Mouse (Mus musculus): ENCODE data around the gene Mrpl17. TPM values are rescaled to one million over a fixed set of nuclear protein-coding genes. Genes with fewer than 3 reads are reported as not detected.

Mrpl17 gene
- total and polyA plus RNA-seq, 3 experiments = 306 to 451 (median 399) TPM

- H3K4me3 ChIP-seq (replicated peaks in 1 of 3; ENCODE audit: low read depth in 2 of 3, low read length in 2 of 3, poor library complexity in 1 of 3) = no peak overlapping the region
- no peak overlapping the region for H3K4me2 ChIP-seq (ENCODE audit: insufficient read depth, low read depth, poor library complexity, severe bottlenecking)
- H3K79me2 ChIP-seq (replicated peaks; ENCODE audit: control insufficient read depth, extremely low read depth, insufficient read depth, poor library complexity, severe bottlenecking) = no peaks in the 10 kb centered on the region
- no peak overlapping the region for H3K27ac ChIP-seq (ENCODE audit: insufficient read depth, low read depth)
- dilution Hi-C loops (cut with MboI; ENCODE audit: extremely low pct_ligation_motif_present, extremely low pct_unique_long_range_greater_than_20kb, low sequenced_read_pairs) = no loop called here
- in situ Hi-C loops (cut with MboI; ENCODE audit: low pct_ligation_motif_present, low pct_unique_long_range_greater_than_20kb, low sequenced_read_pairs) = loop anchor here (10.0 kb wide), 1 partner anchor 158 kb away; the partner anchor contains the start of genes Arfip2, Gm45799 and Timm10b
- TF ChIP-seq POLR2A (IDR thresholded peaks at IDR 0.05; ENCODE audit: low read depth, low read length) = no peak
- TF ChIP-seq POLR2AphosphoS2 (IDR thresholded peaks at IDR 0.05; ENCODE audit: low read depth, low read length) = no peak
- no peak for TF ChIP-seq UBTF (IDR thresholded peaks at IDR 0.05; ENCODE audit: low read depth, low read length)
- TF ChIP-seq GABPA (IDR thresholded peaks at IDR 0.05; ENCODE audit: insufficient replicate concordance, low read depth, low read length) = no peak
- TF ChIP-seq ELF1 (IDR thresholded peaks at IDR 0.05; ENCODE audit: low read depth, low read length) = peak; percentile 58
- peak; percentile 94 for TF ChIP-seq TBP (conservative IDR thresholded peaks at IDR 0.05; ENCODE audit: low read depth, low read length)
- TF ChIP-seq RAD21 (IDR thresholded peaks at IDR 0.05; ENCODE audit: low read depth, low read length) = no peak
- no peak for TF ChIP-seq ETS1 (conservative IDR thresholded peaks at IDR 0.05; ENCODE audit: low read depth, low read length)
- no peak for TF ChIP-seq CHD2 (IDR thresholded peaks at IDR 0.05; ENCODE audit: low read length)
- no peak for TF ChIP-seq PAX5 (IDR thresholded peaks at IDR 0.05; ENCODE audit: low read length)
- TF ChIP-seq TCF12 (IDR thresholded peaks at IDR 0.05; ENCODE audit: low read depth, low read length) = no peak
- TF ChIP-seq HCFC1 (IDR thresholded peaks at IDR 0.05; ENCODE audit: low read depth, low read length) = no peak
- TF ChIP-seq USF2 (conservative IDR thresholded peaks at IDR 0.05; ENCODE audit: low read depth, low read length) = no peak
- DNase-seq (ENCODE audit: extremely low read depth) = no peak
- no peak overlapping the region for H3K9ac ChIP-seq (ENCODE audit: insufficient read depth, low read depth)
- peaks cover 1 to 10% of the 10 kb centered on the region in 2 experiments for H3K36me3 ChIP-seq (replicated peaks in 1 of 2; ENCODE audit: control insufficient read depth in 1 of 2, insufficient read depth in 1 of 2, low read length in 1 of 2)
- peaks cover 0 to 4% of the 10 kb centered on the region in 2 experiments; a peak in 1 of 4 replicates for H3K4me1 ChIP-seq (ENCODE audit: control insufficient read depth in 1 of 2, insufficient read depth in 2 of 2)
- H3K9me3 ChIP-seq (replicated peaks; ENCODE audit: low read length) = no peaks in the 10 kb centered on the region
- no peaks in the 10 kb centered on the region for H3K27me3 ChIP-seq (replicated peaks)
These were observed 8.6 kb downstream of the Mrpl17 start for GRCm38 (mm10) chr7:105802312-105802711.

GRCm38 (mm10) chr7:105796972-105797371 lies 13.9 kb downstream of the Mrpl17 start:
- in situ Hi-C loops (cut with MboI; ENCODE audit: low pct_ligation_motif_present, low pct_unique_long_range_greater_than_20kb, low sequenced_read_pairs) (no loop called here), dilution Hi-C loops (cut with MboI; ENCODE audit: extremely low pct_ligation_motif_present, extremely low pct_unique_long_range_greater_than_20kb, low sequenced_read_pairs) (no loop called here)
- Histone ChIP-seq H3K27me3 (replicated peaks) (no peaks in the 10 kb centered on the region), H3K4me1 (ENCODE audit: control insufficient read depth in 1 of 2, insufficient read depth in 2 of 2) (no peaks in the 10 kb centered on the region), H3K9ac (ENCODE audit: insufficient read depth, low read depth) (no peak overlapping the region), H3K27ac (ENCODE audit: insufficient read depth, low read depth) (no peak overlapping the region), H3K36me3 (replicated peaks in 1 of 2; ENCODE audit: control insufficient read depth in 1 of 2, insufficient read depth in 1 of 2, low read length in 1 of 2) (no peaks in the 10 kb centered on the region), H3K9me3 (replicated peaks; ENCODE audit: low read length) (no peaks in the 10 kb centered on the region), H3K4me2 (ENCODE audit: insufficient read depth, low read depth, poor library complexity, severe bottlenecking) (no peak overlapping the region), H3K4me3 (replicated peaks in 1 of 3; ENCODE audit: low read depth in 2 of 3, low read length in 2 of 3, poor library complexity in 1 of 3) (no peak overlapping the region), H3K79me2 (replicated peaks; ENCODE audit: control insufficient read depth, extremely low read depth, insufficient read depth, poor library complexity, severe bottlenecking) (no peaks in the 10 kb centered on the region)
- no peak for DNase-seq (ENCODE audit: extremely low read depth)
- TF ChIP-seq MXI1 (IDR thresholded peaks at IDR 0.05; ENCODE audit: low read depth, low read length) (no peak), SIN3A (IDR thresholded peaks at IDR 0.05; ENCODE audit: low read length) (no peak), E2F4 (IDR thresholded peaks at IDR 0.05; ENCODE audit: insufficient replicate concordance, low read depth, low read length) (no peak), USF1 (IDR thresholded peaks at IDR 0.05; ENCODE audit: low read depth, low read length) (no peak), SMC3 (IDR thresholded peaks at IDR 0.05; ENCODE audit: low read depth, low read length) (no peak), POLR2A (IDR thresholded peaks at IDR 0.05; ENCODE audit: low read depth, low read length) (no peak), RCOR1 (conservative IDR thresholded peaks at IDR 0.05; ENCODE audit: low read depth, low read length) (no peak), MAZ (IDR thresholded peaks at IDR 0.05; ENCODE audit: low read depth, low read length) (no peak), MAX (IDR thresholded peaks at IDR 0.05; ENCODE audit: low read length) (no peak), BHLHE40 (IDR thresholded peaks at IDR 0.05; ENCODE audit: low read depth, low read length) (no peak), GABPA (IDR thresholded peaks at IDR 0.05; ENCODE audit: insufficient replicate concordance, low read depth, low read length) (no peak), ZC3H11A (IDR thresholded peaks at IDR 0.05; ENCODE audit: low read depth, low read length) (no peak), MAFK (IDR thresholded peaks at IDR 0.05; ENCODE audit: insufficient replicate concordance, low read length) (no peak), EP300 (IDR thresholded peaks at IDR 0.05; ENCODE audit: low read length) (no peak), UBTF (IDR thresholded peaks at IDR 0.05; ENCODE audit: low read depth, low read length) (no peak), NELFE (IDR thresholded peaks at IDR 0.05; ENCODE audit: low read depth, low read length) (no peak)

Data from CH12.LX (cell line).